Mouse (Mus musculus): Measurements from ENCODE around the gene Lhx4. TPM values are rescaled to one million over a fixed set of nuclear protein-coding genes. Genes with fewer than 3 reads are reported as not detected.
A peak's percentile ranks its signal among the peaks of the same experiment; 100 is the strongest.

Gene Lhx4
- total RNA-seq (2021): not detected

DNA sequence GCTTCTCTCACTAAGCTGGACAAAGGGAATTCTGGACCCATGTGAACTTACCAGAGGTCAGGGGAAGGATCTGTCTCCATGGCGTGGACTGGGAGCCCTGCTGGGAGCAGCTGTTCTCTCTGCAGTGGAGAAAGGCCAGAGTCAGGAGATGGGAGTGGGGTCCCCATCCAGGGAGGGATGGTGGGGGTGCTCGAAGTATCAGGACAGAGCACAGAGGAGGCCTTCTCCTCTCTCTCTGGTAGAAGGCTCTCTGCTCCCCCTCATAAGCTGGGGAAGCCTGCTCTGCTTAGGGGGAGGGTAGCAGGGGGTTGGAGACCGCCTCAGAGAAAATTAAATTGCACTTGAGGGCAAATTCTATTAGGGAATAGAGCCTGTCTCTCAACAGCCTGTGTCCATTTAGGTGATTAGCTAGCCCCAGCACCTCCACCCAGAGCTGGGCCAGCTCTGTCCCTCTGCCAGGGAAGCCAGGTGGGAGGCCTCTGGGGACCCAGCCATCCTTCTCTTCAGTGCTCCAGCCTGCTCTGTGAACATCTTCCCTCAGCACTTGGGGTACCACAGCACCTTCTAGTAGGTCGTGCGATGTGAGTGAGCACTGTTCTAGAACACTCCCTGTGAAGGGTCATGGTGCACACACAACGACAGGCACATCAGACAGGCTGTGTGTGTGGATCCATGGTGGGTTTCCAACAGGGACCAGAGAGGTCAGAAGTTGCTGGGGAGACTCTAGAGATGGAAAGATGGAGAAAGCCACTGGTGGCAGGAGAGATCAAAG lies at the start of gene Lhx4:
Gene Lhx4, minus strand, starts transcription at position 201 of the 772 bp plus-strand sequence.
- intact Hi-C loops (cut with DNase I): no loop called here
- no peak for DNase-seq

DNA sequence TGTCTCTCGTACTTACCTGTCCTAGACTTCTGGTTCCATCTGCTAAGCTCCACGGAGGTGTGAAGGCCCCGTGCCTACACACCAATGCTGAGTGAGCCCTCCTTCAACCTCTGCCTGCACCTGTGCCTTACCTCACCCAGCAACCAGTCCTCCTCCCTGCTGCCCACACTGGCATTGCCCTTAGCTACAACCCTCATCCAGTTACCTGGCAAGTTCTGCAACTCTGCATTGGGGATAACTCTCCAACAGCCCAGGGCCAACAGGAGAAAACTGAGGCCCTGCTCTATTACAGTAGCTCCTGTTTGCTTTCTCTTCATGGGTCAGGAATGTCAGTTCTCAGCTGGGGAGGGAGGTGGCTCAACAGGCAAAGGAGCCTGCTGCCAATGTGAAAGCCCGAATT lies 46.5 kb upstream of the Lhx4 start:
- intact Hi-C loops (cut with DNase I): no loop called here
- no peak for DNase-seq

DNA sequence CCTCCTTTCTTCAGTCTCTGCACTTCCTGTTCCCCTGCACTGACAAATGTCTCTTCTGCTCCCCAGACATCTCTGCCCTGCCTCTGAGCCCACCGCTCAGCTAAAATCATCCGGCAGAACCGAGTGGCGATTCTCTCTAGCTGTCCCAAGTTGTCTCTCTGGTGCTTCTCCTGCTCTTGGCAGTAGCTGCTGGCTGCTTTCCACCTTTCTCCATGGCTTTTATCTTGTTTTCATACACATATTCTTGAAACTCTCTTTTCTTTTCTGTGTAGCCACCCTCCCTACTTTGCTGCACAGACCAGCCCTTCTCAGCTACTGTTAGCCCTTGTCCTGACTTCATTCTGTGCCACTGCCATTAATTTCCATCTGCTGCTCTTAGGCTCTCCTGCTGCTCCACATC lies 45.9 kb upstream of the Lhx4 start:
- no peak for DNase-seq
- intact Hi-C loops (cut with DNase I): no loop called here

DNA sequence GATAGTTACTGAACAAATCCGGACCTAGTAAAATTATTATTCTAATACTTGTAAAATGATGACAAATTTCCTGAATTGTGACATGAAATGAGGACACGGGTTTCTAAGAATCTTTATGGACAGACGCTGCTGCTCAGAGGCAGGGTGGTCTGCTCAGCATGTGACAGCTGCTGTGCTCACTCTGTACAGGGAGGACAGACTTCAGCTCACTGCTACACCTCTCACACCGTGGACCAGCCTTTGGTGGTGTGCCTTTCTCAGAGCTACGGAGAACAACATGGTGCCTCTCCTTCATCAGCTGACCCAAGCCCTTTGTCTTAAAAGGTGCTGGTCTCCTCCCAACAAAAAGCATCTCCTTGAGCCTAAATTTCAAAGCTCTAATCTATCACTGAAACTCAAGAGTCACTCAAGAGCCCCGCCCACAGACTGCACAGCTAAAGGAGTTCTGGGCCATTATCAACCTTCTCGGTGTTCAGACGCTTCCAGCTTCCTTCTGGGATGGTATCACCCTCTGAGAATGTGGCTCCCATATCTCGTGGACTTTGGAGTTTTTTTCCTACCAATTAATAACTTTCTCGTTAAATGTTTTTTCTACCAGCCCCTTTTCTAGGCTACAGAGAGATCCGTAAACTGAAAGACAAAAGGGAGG lies 45.4 kb upstream of the Lhx4 start:
- intact Hi-C loops (cut with DNase I): no loop called here
- DNase-seq: no peak

DNA sequence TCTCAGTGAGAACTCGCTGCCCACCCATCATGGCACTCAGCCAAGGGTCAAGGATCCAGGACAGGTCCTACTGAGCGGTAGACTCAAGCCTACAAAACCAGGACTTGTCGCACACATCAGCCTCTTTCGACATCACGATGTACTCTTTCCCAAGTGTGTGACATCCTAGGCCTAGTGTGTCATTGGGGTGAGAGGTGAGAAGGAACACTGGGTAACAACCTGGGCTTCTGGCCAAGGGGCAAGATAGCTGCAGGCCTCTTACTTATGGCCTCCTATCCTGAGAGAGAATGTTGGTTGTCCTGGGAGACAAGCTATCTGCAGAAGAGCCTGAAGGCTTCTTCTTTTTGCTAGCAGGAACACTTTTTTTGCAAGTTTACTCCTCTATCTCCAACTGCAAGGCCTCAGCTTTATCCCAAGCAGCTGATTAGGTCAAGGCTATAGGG lies 44.3 kb upstream of the Lhx4 start:
- intact Hi-C loops (cut with DNase I): no loop called here

DNA sequence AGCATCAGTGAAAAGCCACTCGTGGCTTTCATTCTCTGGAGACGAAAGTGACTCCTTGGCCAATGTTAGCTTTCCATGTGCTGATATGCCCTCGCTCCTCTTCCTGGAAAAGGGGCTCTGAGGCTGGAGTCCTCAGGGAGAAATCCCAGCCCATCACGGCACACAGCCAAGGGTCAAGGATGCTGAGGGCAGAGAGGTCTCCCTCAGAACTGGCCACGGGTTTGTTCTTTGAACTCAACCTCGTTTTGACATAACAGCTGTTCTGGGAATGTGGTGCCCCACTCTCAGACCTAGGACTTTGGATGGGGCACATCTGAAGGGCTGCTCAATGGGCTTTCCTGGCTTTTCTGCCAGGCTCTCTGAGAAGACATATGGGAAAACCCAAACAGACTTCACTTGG lies 43.4 kb upstream of the Lhx4 start:
- intact Hi-C loops (cut with DNase I): loop anchor here (5.0 kb wide), 1 partner anchor 57 kb away; no protein-coding TSS in a partner anchor
- DNase-seq: no peak

More for the DNA sequence above, 44.3 kb upstream of the Lhx4 start:
- DNase-seq: no peak

DNA sequence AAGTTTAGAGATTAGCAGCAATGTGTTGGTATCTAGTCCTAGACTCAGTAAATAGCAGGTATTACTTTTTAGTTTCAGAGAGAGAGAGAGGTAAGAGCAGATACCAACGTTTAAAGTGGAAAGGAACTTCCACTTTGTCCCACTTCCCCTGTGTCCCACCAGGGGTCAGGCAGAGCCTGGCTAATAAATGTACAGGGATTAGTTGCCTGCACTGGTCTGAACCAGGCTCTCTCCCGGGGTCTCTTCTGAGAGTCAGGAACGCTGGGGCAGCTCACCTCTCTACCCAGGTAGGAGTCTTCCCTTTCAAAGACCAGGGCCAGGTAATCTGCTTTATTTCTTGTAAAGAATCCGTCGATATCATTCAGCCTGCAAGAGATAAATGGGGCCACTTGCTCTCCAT lies 40.4 kb upstream of the Lhx4 start:
- DNase-seq: no peak
- intact Hi-C loops (cut with DNase I): loop anchor here (5.0 kb wide), 1 partner anchor 60 kb away; no protein-coding TSS in a partner anchor

DNA sequence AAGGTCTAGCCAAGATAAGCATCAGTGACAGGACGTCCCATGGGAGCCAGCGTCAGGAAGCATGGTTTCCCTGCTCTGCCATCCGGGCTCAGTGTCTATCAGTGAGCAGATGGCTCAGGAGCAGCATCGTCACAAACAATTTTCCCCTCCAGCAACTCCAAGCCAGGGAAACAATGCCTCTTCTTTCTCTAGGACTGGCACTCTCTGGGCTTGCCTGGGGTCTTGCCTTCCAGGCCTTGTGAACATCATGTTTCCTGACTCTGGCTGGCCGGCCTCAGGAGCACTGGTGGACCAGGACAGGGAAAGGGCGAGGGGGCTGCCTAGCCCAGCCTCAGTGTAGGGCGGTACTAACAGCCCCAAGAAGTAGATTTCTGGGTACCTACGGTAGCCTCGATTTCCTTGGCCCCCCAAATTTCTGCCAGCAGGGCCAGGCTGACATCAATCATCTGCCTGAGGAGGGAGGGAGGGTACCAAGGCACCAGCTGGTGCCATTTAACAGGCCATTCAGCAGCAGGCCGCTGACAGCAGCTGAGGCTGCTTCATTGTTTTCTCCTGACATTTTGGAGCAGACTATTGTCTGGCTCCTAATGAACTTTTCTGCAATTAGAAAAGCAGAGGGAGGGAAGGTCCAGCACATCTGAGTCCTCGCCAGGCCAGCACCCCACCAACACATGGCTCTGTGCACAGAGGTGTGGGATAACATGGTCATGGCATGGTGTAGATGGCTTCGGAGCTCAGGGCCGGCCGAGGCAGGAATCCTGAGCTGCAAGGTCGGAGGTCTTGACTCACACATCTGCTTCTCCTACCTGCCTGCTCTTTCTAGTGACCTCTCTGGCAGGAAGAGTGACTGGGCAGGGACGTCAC lies 38.9 kb upstream of the Lhx4 start:
- DNase-seq: no peak
- intact Hi-C loops (cut with DNase I): loop anchor here (5.0 kb wide), 1 partner anchor 62 kb away; no protein-coding TSS in a partner anchor

DNA sequence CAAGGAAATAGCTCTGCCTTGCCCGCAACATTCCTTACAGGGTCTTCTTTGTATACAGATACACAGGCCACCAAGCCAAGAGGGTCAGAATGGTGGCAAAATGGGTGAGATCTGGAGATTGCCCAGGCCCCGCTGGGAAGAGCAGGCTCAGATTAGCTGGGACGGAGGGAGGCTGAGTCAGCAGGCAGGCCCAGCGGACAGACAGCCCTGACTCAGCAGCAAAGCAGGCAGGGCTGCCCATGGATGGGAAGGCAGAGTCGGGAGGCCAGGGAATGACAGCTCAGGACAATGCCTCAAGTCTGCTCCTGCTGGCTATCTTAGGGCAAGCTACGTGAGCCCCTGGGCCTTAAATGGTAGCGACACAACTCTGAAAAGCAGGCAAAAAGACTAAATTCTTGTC lies 34.4 kb upstream of the Lhx4 start:
- intact Hi-C loops (cut with DNase I): no loop called here
- DNase-seq: no peak

DNA sequence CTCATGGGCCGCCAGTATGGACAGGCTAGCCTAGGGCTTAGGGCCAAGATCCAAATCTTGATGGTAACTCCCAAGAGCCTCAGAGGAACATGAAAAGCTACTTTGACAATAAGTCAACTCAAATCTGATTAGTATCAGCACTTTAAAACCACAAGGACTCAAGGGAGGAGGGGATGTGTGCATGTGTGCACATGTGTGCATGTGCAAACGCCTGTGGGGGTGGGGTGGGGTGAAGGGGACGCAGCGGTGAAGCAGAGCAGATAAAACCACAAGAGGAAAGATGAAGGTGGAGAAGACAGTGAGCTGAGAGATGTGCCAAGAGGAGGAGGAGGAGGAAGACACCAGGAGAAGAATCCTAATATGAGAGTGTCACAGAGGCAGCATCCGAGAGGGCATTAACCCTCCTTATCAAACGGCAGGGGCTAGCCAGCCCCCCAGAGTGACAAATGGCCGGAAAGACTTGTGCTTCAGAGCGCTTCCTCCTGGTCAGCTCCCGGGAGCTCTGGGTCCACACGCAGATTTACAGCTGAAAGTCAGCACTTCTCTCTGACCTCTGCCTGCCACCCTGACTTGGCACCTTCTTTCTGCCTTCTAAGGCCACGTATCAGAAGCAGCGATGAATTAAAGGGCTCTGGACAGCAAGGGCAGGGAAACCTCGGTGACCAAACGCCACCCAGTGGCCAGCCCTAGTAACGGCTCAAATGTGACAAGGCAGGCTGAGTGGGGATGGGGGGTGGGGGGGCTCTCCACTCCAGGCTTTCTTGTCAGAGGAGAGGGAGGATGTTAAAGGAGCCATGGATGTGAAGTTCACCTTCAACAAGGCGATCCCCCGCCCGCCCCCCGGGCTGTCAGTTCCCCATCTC lies 33.1 kb upstream of the Lhx4 start:
- intact Hi-C loops (cut with DNase I): loop anchor here (1.0 kb wide), 1 partner anchor 211 kb away; no protein-coding TSS in a partner anchor
- peak; percentile 45 to 49 for DNase-seq

DNA sequence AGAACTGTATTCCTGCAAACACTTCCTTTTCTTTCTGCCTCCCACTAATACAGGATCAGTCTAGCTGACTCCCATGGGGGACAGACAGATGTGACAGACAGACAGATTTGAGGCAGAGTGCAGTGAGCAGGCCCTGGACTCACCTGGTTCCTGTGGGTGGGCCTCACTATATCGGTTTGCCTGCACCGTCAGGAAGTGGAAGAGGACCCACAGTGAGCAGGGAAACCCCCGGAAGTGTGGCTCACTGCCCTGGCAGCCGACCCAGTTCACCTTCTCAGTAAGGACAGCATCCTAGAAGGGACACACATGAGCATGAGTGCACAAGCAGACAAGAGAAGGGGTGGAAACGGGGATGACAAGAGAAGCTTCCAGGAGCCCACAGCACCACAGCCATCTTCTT lies 30.9 kb upstream of the Lhx4 start:
- intact Hi-C loops (cut with DNase I): no loop called here
- DNase-seq: no peak

DNA sequence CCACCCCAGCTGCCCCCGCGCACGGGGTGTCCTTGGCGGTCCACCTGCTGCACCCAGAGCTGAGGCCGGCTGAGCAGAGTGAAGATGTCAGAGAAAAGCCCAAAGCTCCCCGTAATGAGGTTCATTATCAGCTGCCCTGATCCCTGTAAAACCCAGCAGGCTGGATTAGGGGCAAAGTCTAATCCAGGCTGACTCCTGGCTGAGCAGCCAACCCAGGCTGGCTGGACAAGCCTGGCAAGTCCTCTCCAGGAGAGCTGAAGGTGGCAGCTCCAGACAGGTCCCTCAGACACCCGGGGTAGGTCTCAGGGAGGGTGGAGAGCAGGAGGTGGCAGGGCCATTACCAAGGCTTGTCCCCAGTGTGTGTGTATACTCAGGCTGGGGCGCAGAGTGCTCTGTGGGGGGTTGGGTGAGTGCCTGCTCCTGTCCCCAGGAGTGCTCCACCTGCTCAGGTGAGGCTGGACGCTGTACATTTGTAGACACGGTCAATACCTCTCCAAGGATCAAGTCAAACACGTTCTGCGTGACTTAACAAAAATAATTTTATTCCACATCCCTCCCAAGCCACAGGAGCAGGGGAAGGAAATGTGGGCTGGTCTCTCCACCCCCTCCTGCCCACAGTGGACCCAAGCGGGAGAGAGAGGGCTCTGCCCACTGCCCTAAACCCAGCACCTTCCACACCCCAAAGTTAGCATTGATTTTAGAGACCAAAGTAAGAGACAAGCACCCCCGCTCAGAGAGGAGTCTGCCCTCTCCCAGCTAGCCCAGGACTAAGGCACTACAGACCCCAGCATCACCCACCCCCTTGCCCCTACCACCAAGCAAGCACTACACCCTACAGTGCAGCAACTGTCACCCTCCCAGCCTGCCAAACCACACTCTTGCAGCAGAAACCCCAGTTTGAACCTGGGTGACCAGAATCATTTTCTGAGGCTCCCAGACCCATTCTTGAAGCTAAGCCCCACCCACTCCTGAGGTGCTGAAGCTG lies 26.4 kb upstream of the Lhx4 start:
- intact Hi-C loops (cut with DNase I): no loop called here
- DNase-seq: no peak

DNA sequence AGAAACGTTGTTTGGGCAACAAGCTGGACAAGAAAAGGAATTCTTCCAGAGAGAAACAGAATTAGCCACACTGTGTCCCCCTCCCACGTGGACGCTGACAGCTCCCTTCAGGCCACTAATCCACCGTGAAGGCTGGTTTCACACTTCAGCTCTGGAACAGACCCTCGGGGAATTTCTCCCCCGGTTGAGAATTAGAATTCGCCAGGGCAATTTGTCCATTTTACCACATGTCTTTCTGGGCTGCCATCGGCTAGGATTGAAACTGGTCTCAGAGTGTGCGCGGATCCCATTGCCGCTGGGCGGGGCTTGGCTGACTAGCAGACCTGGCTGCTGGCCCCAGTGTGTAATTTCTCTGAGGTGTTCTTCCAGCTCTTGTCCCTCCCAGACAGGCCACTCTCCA lies 7.7 kb upstream of the Lhx4 start:
- intact Hi-C loops (cut with DNase I): no loop called here
- no peak for DNase-seq

DNA sequence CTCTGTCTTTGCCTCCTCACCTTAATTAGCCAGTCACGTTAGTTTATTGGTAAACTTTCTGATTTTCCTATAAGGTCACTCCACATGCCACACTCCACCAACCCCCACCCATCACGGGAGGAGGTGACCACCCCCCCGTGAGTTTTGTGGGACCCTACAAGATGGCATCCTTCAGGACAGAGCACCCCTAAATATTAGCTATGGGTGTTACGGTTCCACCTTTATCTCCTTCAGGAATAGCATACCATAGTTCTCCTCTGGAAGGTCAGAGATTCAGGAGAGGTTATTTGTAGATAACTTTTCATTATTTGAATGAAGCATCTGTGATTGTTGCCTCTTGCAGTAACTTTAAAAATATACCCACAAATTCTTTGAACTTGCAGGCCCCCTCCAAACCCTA lies 7.2 kb upstream of the Lhx4 start:
- no peak for DNase-seq
- intact Hi-C loops (cut with DNase I): no loop called here

DNA sequence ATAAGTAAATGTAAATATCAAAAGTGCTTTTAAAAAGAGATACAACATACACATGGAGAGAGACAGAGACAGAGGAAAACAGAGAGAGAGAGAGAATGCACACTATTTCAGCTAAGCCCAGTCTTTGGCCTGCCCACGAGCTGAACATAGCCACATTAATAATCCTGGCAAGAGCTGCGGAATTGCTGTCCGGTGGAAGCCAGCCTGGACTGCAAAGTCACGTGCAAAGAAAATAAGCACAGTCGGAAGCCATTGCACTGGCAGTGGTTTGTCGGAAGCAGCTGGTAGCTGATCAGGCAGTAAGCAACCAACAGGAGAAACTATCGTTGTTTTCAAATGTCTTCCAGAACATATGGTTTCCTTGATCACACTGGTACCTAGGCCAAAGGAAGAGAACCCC lies 6.1 kb upstream of the Lhx4 start:
- intact Hi-C loops (cut with DNase I): no loop called here
- no peak for DNase-seq

DNA sequence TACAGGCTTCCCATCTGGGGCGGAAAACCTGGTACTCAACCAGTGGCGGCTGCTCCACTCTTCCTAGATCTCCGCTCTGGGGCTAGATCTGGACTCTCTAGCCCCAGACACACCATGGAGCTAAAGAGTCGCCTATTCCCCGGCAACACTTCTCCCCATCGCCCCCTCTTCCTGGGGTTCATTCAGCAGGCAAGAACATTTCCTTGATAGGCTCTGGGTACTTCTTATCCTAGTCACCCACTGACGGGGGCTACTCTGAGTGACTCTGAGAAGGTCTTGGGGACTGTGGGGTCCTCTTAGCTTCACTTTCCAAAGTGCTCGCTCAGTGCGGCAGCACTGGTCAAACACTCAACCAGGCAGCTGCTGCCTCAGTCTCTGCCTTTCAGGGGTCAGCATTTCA lies 1.9 kb upstream of the Lhx4 start:
- no peak for DNase-seq
- intact Hi-C loops (cut with DNase I): no loop called here

DNA sequence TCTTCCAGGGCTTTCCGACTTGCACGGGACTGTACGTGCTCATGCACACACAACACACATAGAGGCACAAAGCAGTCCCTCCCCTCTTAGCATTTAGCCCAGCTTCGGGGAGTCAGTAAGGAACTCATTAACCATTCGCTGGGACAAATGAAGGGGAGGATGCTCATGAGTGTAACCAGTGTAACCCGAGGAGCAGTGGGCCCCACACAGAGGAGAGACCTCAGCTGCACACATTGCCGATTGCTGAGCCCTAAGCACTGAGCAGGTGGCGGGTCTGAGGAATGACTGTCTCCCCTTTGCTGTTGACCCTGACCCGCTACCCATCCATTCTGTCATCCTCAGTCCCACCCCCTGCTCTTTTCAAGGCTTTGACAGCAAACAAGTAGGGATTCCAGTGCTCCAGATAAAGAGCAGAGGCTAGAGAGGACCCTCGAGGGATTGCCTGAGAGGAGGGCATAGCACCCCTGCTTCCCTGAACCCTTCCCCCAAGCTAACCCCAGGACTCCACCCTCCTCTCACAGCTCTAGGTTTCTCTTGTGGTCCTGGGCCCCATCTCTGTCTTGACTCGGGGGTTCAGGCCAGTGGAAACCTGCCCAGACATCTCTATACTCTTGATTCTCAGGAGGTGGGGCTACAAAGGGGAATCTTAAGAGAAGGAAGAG lies 836 bp downstream of the Lhx4 start:
- intact Hi-C loops (cut with DNase I): no loop called here
- DNase-seq: no peak

DNA sequence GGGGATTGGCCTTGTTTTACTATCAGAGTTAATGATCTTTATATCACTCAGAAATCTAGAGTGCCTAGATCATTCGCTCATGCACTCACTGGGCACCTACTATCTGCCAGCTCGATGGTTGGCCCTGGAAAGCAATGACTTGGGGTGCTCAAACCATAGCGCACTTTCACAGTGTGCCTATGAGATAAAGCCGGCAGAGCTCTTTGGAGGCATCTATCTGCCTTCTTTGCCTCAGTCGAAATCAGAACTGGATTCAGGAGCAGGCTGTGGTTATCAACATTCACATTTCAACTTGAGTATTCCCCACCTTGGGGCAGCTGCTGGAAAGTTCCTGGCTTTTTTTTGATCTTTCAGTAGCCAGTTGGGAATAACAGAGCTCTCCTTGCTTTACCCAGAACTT lies 3.6 kb downstream of the Lhx4 start:
- intact Hi-C loops (cut with DNase I): no loop called here
- DNase-seq: no peak

DNA sequence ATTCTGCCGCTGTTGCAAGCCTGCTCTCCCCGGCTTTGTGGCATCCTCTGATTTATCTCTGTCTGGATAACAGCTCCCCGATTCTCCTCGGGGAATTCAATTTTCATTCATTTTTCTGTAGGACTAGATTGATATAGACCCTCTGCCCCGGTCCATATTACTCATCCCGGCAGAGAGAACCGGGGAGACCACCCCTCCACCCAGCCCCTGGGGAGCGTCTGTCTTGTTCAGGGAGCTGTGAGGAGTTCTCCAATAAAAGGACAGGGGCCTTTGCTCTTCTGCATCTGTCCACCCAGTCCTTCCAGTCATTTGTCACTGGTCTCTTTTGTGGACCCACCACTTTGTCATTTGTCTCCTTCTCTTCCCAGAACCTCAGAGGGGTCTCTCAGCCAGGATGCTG lies 4.5 kb downstream of the Lhx4 start:
- intact Hi-C loops (cut with DNase I): no loop called here

More for the DNA sequence above, 4.5 kb downstream of the Lhx4 start:
- DNase-seq: no peak
